ENCODE assay signal across 30 mouse cellular contexts in genomic region chr1:165994279-165994678, GRCm38 (mm10). TPM values are rescaled to one million over a fixed set of nuclear protein-coding genes. Genes with fewer than 3 reads are reported as not detected.
A peak's percentile ranks its signal among the peaks of the same experiment; 100 is the strongest.
DNase-seq lines count a peak whose midpoint lies in the region; ATAC-seq and TF ChIP-seq lines count a peak whose summit lies in the region.
"Had no signal": no experiment of that assay in that cellular context is flagged by ENCODE, and none has a peak within 500 bp of the region (broad histone marks: within the 10 kb centered on the region; RNA-seq: fewer than 3 reads in every experiment).

No protein-coding gene starts in this region.

- ATAC-seq in heart, embryonic 11.5 days (replicated peaks; ENCODE audit: insufficient number of reproducible peaks, low FRiP score, low TSS enrichment): no peak
- no peak for ATAC-seq in heart, postnatal 0 days (ENCODE audit: insufficient read depth, low read depth)
- no peak for ATAC-seq in heart, embryonic 12.5 days (ENCODE audit: insufficient number of reproducible peaks, low FRiP score)
- peak; percentile 56 for ATAC-seq in G1E (ENCODE audit: extremely low read depth, insufficient number of reproducible peaks, low FRiP score, poor library complexity, severe bottlenecking)
- peak; percentile 42 for ATAC-seq in megakaryocyte-erythroid progenitor cell, adult 5-6 weeks (replicated peaks; ENCODE audit: low FRiP score, low TSS enrichment, poor library complexity, severe bottlenecking)
- ATAC-seq: CD4-positive, CD25-positive, alpha-beta regulatory T cell, adult 4 months; forebrain, postnatal 0 days; inflammation-experienced regulatory T-cells, adult 6 months had no signal

- H3K27ac ChIP-seq in heart, embryonic 11.5 days (ENCODE audit: low read depth, low read length): peak overlapping the region; percentile 29; the same call in 1 of the 2 replicates
- peak overlapping the region; percentile 73; the same call in 1 of the 2 replicates for H3K27ac ChIP-seq in heart, postnatal 0 days (ENCODE audit: low read depth)
- H3K27ac ChIP-seq in heart, embryonic 12.5 days (ENCODE audit: poor library complexity, severe bottlenecking): no peak overlapping the region
- H3K27ac ChIP-seq in kidney, adult 2 months (ENCODE audit: insufficient read depth, low read depth, low read length): no peak overlapping the region
- H3K27ac ChIP-seq: embryonic facial prominence, embryonic 10.5 days; embryonic facial prominence, embryonic 15.5 days; forebrain, embryonic 12.5 days; hindbrain, embryonic 10.5 days; hindbrain, embryonic 15.5 days; left cerebral cortex, adult 2 months; limb, embryonic 12.5 days; liver, embryonic 15.5 days; lung, embryonic 15.5 days; midbrain, embryonic 12.5 days; neural tube, embryonic 12.5 days had no signal

- no peak for TF ChIP-seq POLR2A in kidney, adult 2 months (IDR thresholded peaks at IDR 0.05; ENCODE audit: low read depth, low read length)

- H3K4me3 ChIP-seq in heart, embryonic 11.5 days (ENCODE audit: low read depth, low read length): no peak overlapping the region
- H3K4me3 ChIP-seq in heart, postnatal 0 days (ENCODE audit: low read depth, low read length): no peak overlapping the region
- no peak overlapping the region for H3K4me3 ChIP-seq in heart, embryonic 12.5 days
- H3K4me3 ChIP-seq in G1E (ENCODE audit: low read depth, low read length): no peak overlapping the region
- no peak overlapping the region for H3K4me3 ChIP-seq in kidney, adult 2 months (ENCODE audit: insufficient read depth, low read depth, low read length)
- H3K4me3 ChIP-seq: embryonic facial prominence, embryonic 10.5 days; embryonic facial prominence, embryonic 15.5 days; forebrain, embryonic 12.5 days; hindbrain, embryonic 10.5 days; hindbrain, embryonic 15.5 days; layer of hippocampus, adult 2 months; left cerebral cortex, adult 2 months; limb, embryonic 12.5 days; liver, embryonic 15.5 days; lung, embryonic 15.5 days; midbrain, embryonic 12.5 days; myocyte; neural tube, embryonic 12.5 days had no signal

- H3K4me2 ChIP-seq in heart, embryonic 11.5 days: no peak overlapping the region
- no peak overlapping the region for H3K4me2 ChIP-seq in heart, postnatal 0 days (ENCODE audit: low read depth, low read length)
- no peak overlapping the region for H3K4me2 ChIP-seq in heart, embryonic 12.5 days
- H3K4me2 ChIP-seq: embryonic facial prominence, embryonic 15.5 days; forebrain, embryonic 12.5 days; hindbrain, embryonic 15.5 days; limb, embryonic 12.5 days; liver, embryonic 15.5 days; lung, embryonic 15.5 days; midbrain, embryonic 12.5 days; neural tube, embryonic 12.5 days had no signal

- no peak for TF ChIP-seq EP300 in heart, postnatal 0 days (IDR thresholded peaks at IDR 0.05; ENCODE audit: low read depth)

- DNase-seq in heart, adult 9 months (ENCODE audit: low spot score in 2 of 2): no peak
- no peak for DNase-seq in heart, postnatal 0 days (ENCODE audit: low spot score)
- DNase-seq in G1E (ENCODE audit: low spot score): no peak
- no peak for DNase-seq in kidney, adult 2 months
- DNase-seq: adrenal gland, adult 8-10 months; cerebellum, adult 8-10 months; cerebellum, postnatal 25 days; forebrain, postnatal 0 days; gastrocnemius, postnatal 10 days; kidney, adult 18-20 months; kidney, postnatal 36 days; right cerebral cortex, postnatal 4 days had no signal

- H3K9ac ChIP-seq in heart, embryonic 11.5 days (ENCODE audit: low read depth, low read length): no peak overlapping the region
- no peak overlapping the region for H3K9ac ChIP-seq in heart, postnatal 0 days (replicated peaks; ENCODE audit: low read depth, low read length)
- no peak overlapping the region for H3K9ac ChIP-seq in heart, embryonic 12.5 days
- H3K9ac ChIP-seq: embryonic facial prominence, embryonic 15.5 days; forebrain, embryonic 12.5 days; forebrain, postnatal 0 days; hindbrain, embryonic 15.5 days; limb, embryonic 12.5 days; liver, embryonic 15.5 days; lung, embryonic 15.5 days; midbrain, embryonic 12.5 days; neural tube, embryonic 12.5 days had no signal

- H3K4me1 ChIP-seq in heart, embryonic 11.5 days (ENCODE audit: control insufficient read depth, insufficient read depth, low read length): peaks cover 30% of the 10 kb centered on the region
- peaks cover 45% of the 10 kb centered on the region for H3K4me1 ChIP-seq in heart, postnatal 0 days (ENCODE audit: control insufficient read depth, insufficient read depth)
- peaks cover 32% of the 10 kb centered on the region for H3K4me1 ChIP-seq in heart, embryonic 12.5 days (replicated peaks)
- H3K4me1 ChIP-seq in G1E (ENCODE audit: insufficient read depth, low read depth, low read length): peaks cover 59% of the 10 kb centered on the region
- peaks cover 8% of the 10 kb centered on the region for H3K4me1 ChIP-seq in kidney, adult 2 months (ENCODE audit: control insufficient read depth, insufficient read depth, low read length)

- no peak for TF ChIP-seq CTCF in heart, postnatal 0 days (IDR thresholded peaks at IDR 0.05; ENCODE audit: low read depth)
- no peak for TF ChIP-seq CTCF in G1E (IDR thresholded peaks at IDR 0.05; ENCODE audit: low read depth, low read length)
- TF ChIP-seq CTCF in kidney, adult 2 months (conservative IDR thresholded peaks at IDR 0.05; ENCODE audit: insufficient read depth, insufficient read length, low read depth, low read length): no peak

- no peaks in the 10 kb centered on the region for H3K9me3 ChIP-seq in heart, embryonic 11.5 days (replicated peaks; ENCODE audit: control insufficient read depth, low read length)
- no peaks in the 10 kb centered on the region for H3K9me3 ChIP-seq in heart, postnatal 0 days (replicated peaks; ENCODE audit: control insufficient read depth, low read length)
- no peaks in the 10 kb centered on the region for H3K9me3 ChIP-seq in heart, embryonic 12.5 days (replicated peaks)
- H3K9me3 ChIP-seq in G1E (replicated peaks): no peaks in the 10 kb centered on the region
- H3K9me3 ChIP-seq: embryonic facial prominence, embryonic 10.5 days; embryonic facial prominence, embryonic 15.5 days; forebrain, embryonic 12.5 days; hindbrain, embryonic 10.5 days; hindbrain, embryonic 15.5 days; limb, embryonic 12.5 days; liver, embryonic 15.5 days; lung, embryonic 15.5 days; midbrain, embryonic 12.5 days; neural tube, embryonic 12.5 days had no signal

- WGBS in heart, embryonic 11.5 days (ENCODE audit: insufficient replicate concordance): 48% methylated on average over 1 of the region's 1 CpGs
- whole genome bisulfite sequencing in heart, postnatal 0 days: 33% methylated on average over 1 of the region's 1 CpGs
- 61% methylated on average over 1 of the region's 1 CpGs for WGBS in heart, embryonic 12.5 days
- WGBS in kidney, adult 2 months: 66% methylated on average over 1 of the region's 1 CpGs

- no peaks in the 10 kb centered on the region for H3K27me3 ChIP-seq in heart, embryonic 11.5 days (ENCODE audit: control insufficient read depth, insufficient read depth, low read length)
- no peaks in the 10 kb centered on the region for H3K27me3 ChIP-seq in heart, postnatal 0 days (ENCODE audit: control insufficient read depth, insufficient read depth, low read length)
- no peaks in the 10 kb centered on the region for H3K27me3 ChIP-seq in heart, embryonic 12.5 days (replicated peaks)
- no peaks in the 10 kb centered on the region for H3K27me3 ChIP-seq in G1E (ENCODE audit: insufficient read depth, low read length)
- H3K27me3 ChIP-seq in kidney, adult 2 months (replicated peaks; ENCODE audit: control insufficient read depth, insufficient read depth, low read length): no peaks in the 10 kb centered on the region
- H3K27me3 ChIP-seq: embryonic facial prominence, embryonic 15.5 days; forebrain, embryonic 12.5 days; hindbrain, embryonic 15.5 days; limb, embryonic 12.5 days; liver, embryonic 15.5 days; lung, embryonic 15.5 days; midbrain, embryonic 12.5 days; neural tube, embryonic 12.5 days had no signal

- H3K36me3 ChIP-seq in heart, embryonic 11.5 days (ENCODE audit: control insufficient read depth, insufficient read depth, low read length): no peaks in the 10 kb centered on the region
- H3K36me3 ChIP-seq in heart, postnatal 0 days (replicated peaks; ENCODE audit: control insufficient read depth, insufficient read depth, low read length): no peaks in the 10 kb centered on the region
- no peaks in the 10 kb centered on the region for H3K36me3 ChIP-seq in heart, embryonic 12.5 days
- H3K36me3 ChIP-seq in G1E (replicated peaks): peaks cover 3% of the 10 kb centered on the region
- no peaks in the 10 kb centered on the region for H3K36me3 ChIP-seq in kidney, adult 2 months (ENCODE audit: control insufficient read depth, insufficient read depth, low read length)
- H3K36me3 ChIP-seq: embryonic facial prominence, embryonic 10.5 days; embryonic facial prominence, embryonic 15.5 days; forebrain, embryonic 12.5 days; hindbrain, embryonic 10.5 days; hindbrain, embryonic 15.5 days; limb, embryonic 12.5 days; liver, embryonic 15.5 days; lung, embryonic 15.5 days; midbrain, embryonic 12.5 days; neural tube, embryonic 12.5 days had no signal

RNA-seq across cellular contexts. Expression of gene Pou2f1, which starts 8.2 kb away (rescaled TPM):
- 16.7 and 17.3 TPM in 2 replicates for polyA plus RNA-seq in heart, embryonic 11.5 days (2014; fragmentation: Nextera tagmentation; extraction: Ambion mirVana)
- 15.3 and 27.0 TPM in 2 replicates for total RNA-seq in heart, postnatal 0 days (2014; rRNA removed; ENCODE audit: low replicate concordance)
- polyA plus RNA-seq in heart, postnatal 0 days (2015; fragmentation: Nextera tagmentation; extraction: Ambion mirVana): 5.2 and 5.7 TPM in 2 replicates
- polyA plus RNA-seq in heart, embryonic 12.5 days (2016; fragmentation: Nextera tagmentation; extraction: Ambion mirVana): 11.9 and 12.8 TPM in 2 replicates
- total RNA-seq in G1E (2014; fragmentation: Nextera tagmentation) (51.0 and 57.1 TPM in 2 replicates), G1E (2017) (13.8 and 17.3 TPM in 2 replicates)
- 15.7 and 16.0 TPM in 2 replicates for polyA plus RNA-seq in G1E (2012)
- 28.8 and 37.0 TPM in 2 replicates for total RNA-seq in megakaryocyte-erythroid progenitor cell, adult 5-6 weeks (2014; fragmentation: Nextera tagmentation)
- 13.0 and 34.7 TPM in 2 replicates for total RNA-seq in megakaryocyte-erythroid progenitor cell, adult 5-6 weeks (2017)
- polyA plus RNA-seq in kidney, adult 2 months (2012; rRNA removed): 10.8 and 11.8 TPM in 2 replicates

Comparison
In these comparisons a context has a peak if more than half of its experiments do, and no peak if none do; other contexts are left out.
1. H3K27ac ChIP-seq: peak in heart, embryonic 11.5 days (single experiment) and heart, postnatal 0 days (single experiment); none in heart, embryonic 12.5 days (single experiment) and kidney, adult 2 months (single experiment).
2. ATAC-seq: peak in G1E (single experiment) and megakaryocyte-erythroid progenitor cell, adult 5-6 weeks (single experiment); none in heart, embryonic 11.5 days (single experiment), heart, postnatal 0 days (single experiment) and heart, embryonic 12.5 days (single experiment).